Mouse (Mus musculus) heart, adult 2 months (tissue): Measurements from ENCODE around the gene Gm7697. TPM values are rescaled to one million over a fixed set of nuclear protein-coding genes. Genes with fewer than 3 reads are reported as not detected.
"Not testable (repeated sequence)": the region's sequence is repeated elsewhere in the genome, so short reads cannot be mapped to it uniquely, and the experiment has no call there.

Experiments
- DNase-seq, 2 experiments: peaks; one replicate each; pipeline ENCODE4 v3.0.0; 2021
- H3K27ac ChIP-seq: fragments of 200-600 bp; 2 replicates; pipeline ENCODE4 v1.8.1; 2022
- H3K27me3 ChIP-seq: fragments of 200-500 bp; 2 replicates; pipeline ENCODE4 v1.6.1; 2012; ENCODE audit warnings: mild to moderate bottlenecking, low read length, inconsistent platforms, mixed read lengths; ENCODE audit not compliant: control insufficient read depth, insufficient read depth
- H3K36me3 ChIP-seq: fragments of 200-500 bp; 2 replicates; pipeline ENCODE4 v1.6.1; 2012; ENCODE audit warnings: low read length, inconsistent platforms; ENCODE audit not compliant: control insufficient read depth, insufficient read depth
- H3K4me1 ChIP-seq: fragments of 200-500 bp; 2 replicates; pipeline ENCODE4 v1.6.1; 2011; ENCODE audit warnings: low read length; ENCODE audit not compliant: control insufficient read depth, insufficient read depth
- H3K4me3 ChIP-seq: fragments of 200-600 bp; 2 replicates; pipeline ENCODE4 v1.8.1; 2022
- H3K79me2 ChIP-seq: fragments of 200-500 bp; replicated peaks from 2 replicates; pipeline ENCODE4 v1.6.1; 2012; ENCODE audit warnings: mild to moderate bottlenecking, inconsistent platforms, low read length, moderate library complexity, mixed read lengths; ENCODE audit not compliant: control insufficient read depth, insufficient read depth
- H3K9ac ChIP-seq: fragments of 200-500 bp; 2 replicates; pipeline ENCODE4 v1.6.1; 2012; ENCODE audit warnings: low read depth, mild to moderate bottlenecking, control low read depth, inconsistent platforms, low read length, mixed read lengths
- CTCF ChIP-seq: fragments of 200-600 bp; IDR thresholded peaks from 2 replicates; pipeline ENCODE4 v1.8.1; 2022; ENCODE audit warnings: antibody characterized with exemption, mild to moderate bottlenecking, moderate library complexity
- WGBS: fragments of 180-500 bp; shearing (Covaris S2); methylation state at CpG from one replicate; pipeline ENCODE4 v1.1.7; 2018; 5-methylcytosine and 5-hydroxymethylcytosine counted together
- intact Hi-C: fragments of 180-260 bp; cut with DNase I; formaldehyde crosslinking; loops from one replicate; pipeline ENCODE4 v1.15.1; 2025
- long read RNA-seq: library from polyadenylated mRNA; stranded (forward); transcript quantifications from one replicate; pipeline ENCODE4 v2.0.0, GENCODE M21; 2021
- polyA plus RNA-seq: library from polyadenylated mRNA; depleted of rRNA; stranded (reverse); fragments of >200 nt; gene quantifications from 2 replicates; pipeline ENCODE4 v1.2.3, GENCODE M21; 2012; rRNA removed
- total RNA-seq, 2 experiments: library from RNA; stranded (reverse); gene quantifications; 2 replicates each; pipeline ENCODE4 v1.2.3; 2021

Gm7697 gene
- total RNA-seq: not detected
- not detected in 2 replicates for polyA plus RNA-seq
- long read RNA-seq: 0 reads

GRCm38 (mm10) chr8:69522876-69523275 is at the start of gene Gm7697:
TSS of gene Gm7697 (minus strand) at chr8:69522976.
- WGBS: 89% methylated on average over 3 of the region's 3 CpGs
- H3K27me3 ChIP-seq, H3K36me3 ChIP-seq, H3K79me2 ChIP-seq, H3K9ac ChIP-seq, H3K27ac ChIP-seq, DNase-seq, intact Hi-C loops, H3K4me3 ChIP-seq, H3K4me1 ChIP-seq: not testable (repeated sequence)

- WGBS: 34% methylated on average over 2 of the region's 2 CpGs
These were observed 28.5 kb upstream of the Gm7697 start for GRCm38 (mm10) chr8:69551249-69551648.

GRCm38 (mm10) chr8:69549556-69549955 is 26.8 kb upstream of the Gm7697 start:
- H3K27ac ChIP-seq, H3K4me1 ChIP-seq, H3K36me3 ChIP-seq, H3K27me3 ChIP-seq, H3K4me3 ChIP-seq, H3K9ac ChIP-seq, H3K79me2 ChIP-seq: not testable (repeated sequence)
- peak; percentile 68 for TF ChIP-seq CTCF
- peak in 1 of 2 experiments; percentile 49 for DNase-seq
- intact Hi-C loops: loop anchor here (2.0 kb wide), 1 partner anchor 221 kb away; no protein-coding TSS in a partner anchor
- 9% methylated on average over 8 of the region's 8 CpGs for WGBS

More at GRCm38 (mm10) chr8:69551249-69551648, 28.5 kb upstream of the Gm7697 start:
- H3K9ac ChIP-seq, H3K4me3 ChIP-seq, intact Hi-C loops, H3K79me2 ChIP-seq, H3K36me3 ChIP-seq, H3K4me1 ChIP-seq, H3K27ac ChIP-seq, H3K27me3 ChIP-seq: not testable (repeated sequence)
- DNase-seq: peak in 1 of 2 experiments; percentile 18

- DNase-seq, H3K4me1 ChIP-seq, H3K4me3 ChIP-seq, H3K36me3 ChIP-seq, H3K79me2 ChIP-seq, H3K27me3 ChIP-seq, H3K9ac ChIP-seq, H3K27ac ChIP-seq: not testable (repeated sequence)
- WGBS: 97% methylated on average over 3 of the region's 3 CpGs
- intact Hi-C loops: loop anchor here (2.0 kb wide), 1 partner anchor 219 kb away; no protein-coding TSS in a partner anchor
These were observed 25.3 kb upstream of the Gm7697 start for GRCm38 (mm10) chr8:69548114-69548513.

GRCm38 (mm10) chr8:69547208-69547607 is 24.4 kb upstream of the Gm7697 start:
- H3K27ac ChIP-seq, intact Hi-C loops, DNase-seq, H3K36me3 ChIP-seq, H3K27me3 ChIP-seq, H3K79me2 ChIP-seq, H3K4me3 ChIP-seq, H3K4me1 ChIP-seq, H3K9ac ChIP-seq: not testable (repeated sequence)
- peak; percentile 33 for TF ChIP-seq CTCF
- 59% methylated on average over 7 of the region's 7 CpGs for WGBS

- 0% methylated on average over 1 of the region's 1 CpGs for WGBS
- H3K4me3 ChIP-seq, H3K79me2 ChIP-seq, H3K9ac ChIP-seq, H3K36me3 ChIP-seq, intact Hi-C loops, H3K27ac ChIP-seq, H3K27me3 ChIP-seq, DNase-seq, H3K4me1 ChIP-seq: not testable (repeated sequence)
- peak; percentile 53 for TF ChIP-seq CTCF
These were observed 22.2 kb upstream of the Gm7697 start for GRCm38 (mm10) chr8:69545020-69545419.

- intact Hi-C loops, H3K9ac ChIP-seq, H3K4me3 ChIP-seq, H3K4me1 ChIP-seq, H3K27ac ChIP-seq, H3K36me3 ChIP-seq, H3K27me3 ChIP-seq, H3K79me2 ChIP-seq: not testable (repeated sequence)
- 74% methylated on average over 13 of the region's 13 CpGs for WGBS
- DNase-seq: peak in 1 of 2 experiments; percentile 17
These were observed 21.7 kb upstream of the Gm7697 start for GRCm38 (mm10) chr8:69544511-69544910.

GRCm38 (mm10) chr8:69543984-69544383 is 21.2 kb upstream of the Gm7697 start:
- H3K4me1 ChIP-seq, H3K27ac ChIP-seq, H3K27me3 ChIP-seq, H3K4me3 ChIP-seq, intact Hi-C loops, H3K79me2 ChIP-seq, DNase-seq, H3K36me3 ChIP-seq, H3K9ac ChIP-seq: not testable (repeated sequence)
- WGBS: 94% methylated on average over 6 of the region's 6 CpGs

- H3K36me3 ChIP-seq, H3K27me3 ChIP-seq, H3K4me1 ChIP-seq, H3K4me3 ChIP-seq, H3K9ac ChIP-seq, H3K27ac ChIP-seq, DNase-seq, intact Hi-C loops, H3K79me2 ChIP-seq: not testable (repeated sequence)
- WGBS: 50% methylated on average over 6 of the region's 7 CpGs
These were observed 18.0 kb upstream of the Gm7697 start for GRCm38 (mm10) chr8:69540764-69541163.

- DNase-seq, H3K36me3 ChIP-seq, H3K27ac ChIP-seq, intact Hi-C loops, H3K27me3 ChIP-seq, H3K4me1 ChIP-seq, H3K79me2 ChIP-seq, H3K4me3 ChIP-seq, H3K9ac ChIP-seq: not testable (repeated sequence)
- 35% methylated on average over 1 of the region's 1 CpGs for WGBS
These were observed 17.6 kb upstream of the Gm7697 start for GRCm38 (mm10) chr8:69540331-69540730.
